Mouse (Mus musculus): ENCODE measurements around the gene Gabarapl2.

GRCm38 (mm10) chr8:111920971-111921370, 19.5 kb upstream of the Gabarapl2 start:
- TF ChIP-seq CTCF (IDR thresholded peaks at IDR 0.05; ENCODE audit: extremely low read depth, insufficient read depth, insufficient read length, insufficient replicate concordance) (no peak), POLR2A (IDR thresholded peaks at IDR 0.05; ENCODE audit: low read depth, low read length) (no peak)
